Comparison of ENCODE assay signal across 9 mouse cellular contexts in the genomic region with DNA sequence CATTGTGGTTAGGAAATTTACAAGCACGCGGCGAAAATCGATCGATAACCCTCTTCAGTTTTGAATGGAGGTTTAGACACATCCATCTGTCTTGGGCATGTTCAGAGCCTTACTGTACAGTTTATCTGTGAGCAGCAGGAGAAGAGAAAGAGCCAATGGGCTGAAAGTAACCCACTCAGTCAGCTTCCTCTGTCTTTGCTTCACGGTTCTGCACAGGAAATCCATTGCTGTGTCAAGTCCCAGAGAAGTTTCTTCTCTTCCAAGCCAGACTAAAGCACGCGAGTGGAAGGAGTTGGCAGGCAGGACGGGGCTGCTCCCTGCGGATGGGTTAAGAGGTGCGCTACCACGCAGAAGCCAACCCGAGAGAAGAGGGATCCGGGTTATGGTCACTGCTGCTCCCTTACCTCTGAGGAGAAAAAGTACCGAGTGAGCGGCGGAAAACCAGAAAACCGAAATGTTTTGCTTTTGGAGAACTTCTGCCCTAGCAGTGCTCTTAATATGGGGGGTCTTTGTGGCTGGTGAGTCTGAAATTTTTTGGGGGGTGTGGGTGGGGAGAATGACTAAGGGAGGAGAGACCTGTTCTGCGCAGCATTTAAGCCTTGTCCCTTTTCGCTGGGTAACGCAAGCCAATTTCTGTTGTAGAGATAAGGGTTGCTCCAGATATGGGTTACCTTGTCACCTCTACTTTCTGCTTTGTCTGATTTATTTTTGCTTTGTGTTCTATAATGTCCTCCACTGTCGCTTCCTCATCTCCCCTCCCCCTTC. TPM values are rescaled to one million over a fixed set of nuclear protein-coding genes. Genes with fewer than 3 reads are reported as not detected.
DNase-seq lines count a peak whose midpoint lies in the region; ATAC-seq lines count a peak whose summit lies in the region.
"Had no signal": no experiment of that assay in that cellular context is flagged by ENCODE, and none has a peak within 500 bp of the region (broad histone marks: within the 10 kb centered on the region; RNA-seq: fewer than 3 reads in every experiment).

A gene (plus strand): TSS at position 182 of the 765 bp plus-strand sequence.

- H3K27me3 ChIP-seq in forebrain, embryonic 11.5 days (ENCODE audit: control insufficient read depth, insufficient read depth, low read length) = no peaks in the 10 kb centered on the region

- peak; percentile 74 for ATAC-seq in granulocyte monocyte progenitor cell, adult 5-6 weeks (replicated peaks; ENCODE audit: poor library complexity, severe bottlenecking)
- peak; percentile 64 for ATAC-seq in megakaryocyte, adult 5-6 weeks (ENCODE audit: poor library complexity, severe bottlenecking)
- no peak for ATAC-seq in forebrain, embryonic 11.5 days (replicated peaks; ENCODE audit: low FRiP score)
- ATAC-seq: hindbrain, embryonic 16.5 days had no signal

- 0 out of 2 replicates have a peak, but pooled peaks cover 2% of the 10 kb centered on the region for H3K4me1 ChIP-seq in forebrain, embryonic 11.5 days (replicated peaks; ENCODE audit: control insufficient read depth, insufficient read depth, low read length)
- H3K4me1 ChIP-seq: midbrain, embryonic 10.5 days had no signal

- H3K27ac ChIP-seq in forebrain, embryonic 11.5 days (ENCODE audit: low read depth, low read length) = no peak within 1 kb of the TSS
- H3K27ac ChIP-seq: midbrain, embryonic 10.5 days had no signal

- H3K9ac ChIP-seq in forebrain, embryonic 11.5 days (ENCODE audit: low read length) = no peak within 1 kb of the TSS

- DNase-seq in 416B (ENCODE audit: low read depth) = peak; percentile 90
- peak; percentile 17 to 29 for DNase-seq in B cell, adult 2 months
- DNase-seq in cerebellum, postnatal 10 days = no peak
- DNase-seq in forebrain, embryonic 11.5 days (ENCODE audit: low spot score) = no peak
- no peak for DNase-seq in cerebellum, adult 9-11 months

- H3K4me3 ChIP-seq in forebrain, embryonic 11.5 days (ENCODE audit: low read depth, low read length) = no peak within 1 kb of the TSS
- H3K4me3 ChIP-seq: midbrain, embryonic 10.5 days had no signal

- H3K4me2 ChIP-seq in forebrain, embryonic 11.5 days (ENCODE audit: low read depth, low read length, severe bottlenecking) = no peak within 1 kb of the TSS

- WGBS in forebrain, embryonic 11.5 days = 82% methylated on average over 22 of the region's 22 CpGs

- H3K36me3 ChIP-seq in forebrain, embryonic 11.5 days (ENCODE audit: control insufficient read depth, insufficient read depth, low read length) = no peaks in the 10 kb centered on the region
- H3K36me3 ChIP-seq: midbrain, embryonic 10.5 days had no signal

- no peaks in the 10 kb centered on the region for H3K9me3 ChIP-seq in forebrain, embryonic 11.5 days (ENCODE audit: control insufficient read depth, low read length)
- H3K9me3 ChIP-seq: midbrain, embryonic 10.5 days had no signal

RNA-seq across cellular contexts. Expression of the gene that starts here (rescaled TPM):
- 6.0 and 13.8 TPM in 2 replicates for total RNA-seq in granulocyte monocyte progenitor cell, adult 5-6 weeks (2014; fragmentation: Nextera tagmentation)
- 2.1 and 7.0 TPM in 2 replicates for total RNA-seq in granulocyte monocyte progenitor cell, adult 5-6 weeks (2017)
- total RNA-seq in megakaryocyte, adult 5-6 weeks (2015) = 29.0 and 36.0 TPM in 2 replicates
- total RNA-seq in megakaryocyte, adult 5-6 weeks (2017) = 16.3 and 18.5 TPM in 2 replicates
- polyA plus RNA-seq in forebrain, embryonic 11.5 days (2014; fragmentation: Nextera tagmentation; extraction: Ambion mirVana) = 0.29 and 0.55 TPM in 2 replicates

Comparison
In these comparisons a context has a peak if more than half of its experiments do, and no peak if none do; other contexts are left out.
1. DNase-seq: peak in 416B (single experiment) and B cell, adult 2 months (2 of 2); none in cerebellum, postnatal 10 days (0 of 2), forebrain, embryonic 11.5 days (single experiment) and cerebellum, adult 9-11 months (single experiment).